ENCODE assay signal across 9 mouse cellular contexts in genomic region chr3:27573458-27573857, GRCm38 (mm10).
DNase-seq lines count a peak whose midpoint lies in the region; ATAC-seq and TF ChIP-seq lines count a peak whose summit lies in the region.
"Had no signal": no experiment of that assay in that cellular context is flagged by ENCODE, and none has a peak within 500 bp of the region (broad histone marks: within the 10 kb centered on the region; RNA-seq: fewer than 3 reads in every experiment).

No protein-coding gene starts in this region.

- no peak for TF ChIP-seq POLR2A in brain, embryonic 14.5 days (IDR thresholded peaks at IDR 0.05; ENCODE audit: borderline replicate concordance, extremely low read depth, insufficient read depth, insufficient read length, poor library complexity, severe bottlenecking)

- no peaks in the 10 kb centered on the region for H3K27me3 ChIP-seq in forebrain, postnatal 0 days (ENCODE audit: insufficient read depth, low read length)
- no peaks in the 10 kb centered on the region for H3K27me3 ChIP-seq in midbrain, embryonic 10.5 days (ENCODE audit: low read depth, poor library complexity, severe bottlenecking)
- H3K27me3 ChIP-seq: heart, embryonic 15.5 days had no signal

- DNase-seq in brain, adult 2 months (ENCODE audit: low read depth, low spot score), result peak; percentile 65
- peak; percentile 76 for DNase-seq in brain, embryonic 14.5 days (ENCODE audit: low read depth)
- peak; percentile 43 for DNase-seq in forebrain, postnatal 0 days
- DNase-seq in midbrain, embryonic 10.5 days (ENCODE audit: low spot score), result peak; percentile 37
- no peak for DNase-seq in cerebellum, postnatal 4 days (ENCODE audit: low spot score in 2 of 2)
- DNase-seq in kidney, adult 8-10 months, result no peak
- DNase-seq: liver, postnatal 0 days had no signal

- no peak overlapping the region for H3K4me2 ChIP-seq in forebrain, postnatal 0 days (ENCODE audit: low read depth)
- H3K4me2 ChIP-seq: heart, embryonic 15.5 days had no signal

- H3K4me1 ChIP-seq in forebrain, postnatal 0 days (ENCODE audit: insufficient read depth), result no peaks in the 10 kb centered on the region
- peaks cover 38% of the 10 kb centered on the region for H3K4me1 ChIP-seq in midbrain, embryonic 10.5 days

- H3K27ac ChIP-seq in forebrain, postnatal 0 days (ENCODE audit: low read depth, low read length), result no peak overlapping the region; the same call in 1 of the 2 replicates
- peak overlapping the region; percentile 81 for H3K27ac ChIP-seq in midbrain, embryonic 10.5 days (replicated peaks)
- H3K27ac ChIP-seq: heart, embryonic 15.5 days had no signal

- no peaks in the 10 kb centered on the region for H3K9me3 ChIP-seq in forebrain, postnatal 0 days (ENCODE audit: low read length)
- no peaks in the 10 kb centered on the region for H3K9me3 ChIP-seq in midbrain, embryonic 10.5 days (replicated peaks)
- H3K9me3 ChIP-seq: heart, embryonic 15.5 days had no signal

- no peak overlapping the region for H3K4me3 ChIP-seq in forebrain, postnatal 0 days (ENCODE audit: low read depth, low read length)
- no peak overlapping the region for H3K4me3 ChIP-seq in midbrain, embryonic 10.5 days
- H3K4me3 ChIP-seq: heart, embryonic 15.5 days had no signal

- WGBS in forebrain, postnatal 0 days, result 24% methylated on average over 11 of the region's 11 CpGs
- WGBS in midbrain, embryonic 10.5 days, result 50% methylated on average over 11 of the region's 11 CpGs

- peak; percentile 73 for ATAC-seq in forebrain, postnatal 0 days
- no peak for ATAC-seq in megakaryocyte, adult 5-6 weeks (ENCODE audit: poor library complexity, severe bottlenecking)
- ATAC-seq: liver, postnatal 0 days had no signal

- H3K9ac ChIP-seq in forebrain, postnatal 0 days, result 0 out of 2 replicates have a peak overlapping the region, but pooled peaks have one; percentile 3
- H3K9ac ChIP-seq: heart, embryonic 15.5 days; liver, postnatal 0 days had no signal

- TF ChIP-seq CTCF in brain, embryonic 14.5 days (IDR thresholded peaks at IDR 0.05; ENCODE audit: borderline replicate concordance, extremely low read depth, insufficient read depth, insufficient read length), result no peak
- no peak for TF ChIP-seq CTCF in forebrain, postnatal 0 days (IDR thresholded peaks at IDR 0.05; ENCODE audit: low read depth)

- H3K36me3 ChIP-seq in forebrain, postnatal 0 days (ENCODE audit: insufficient read depth), result no peaks in the 10 kb centered on the region
- H3K36me3 ChIP-seq in midbrain, embryonic 10.5 days, result no peaks in the 10 kb centered on the region
- H3K36me3 ChIP-seq: heart, embryonic 15.5 days had no signal

Comparison
In these comparisons a context has a peak if more than half of its experiments do, and no peak if none do; other contexts are left out.
1. DNase-seq: peak in brain, adult 2 months (single experiment), brain, embryonic 14.5 days (single experiment), forebrain, postnatal 0 days (single experiment) and midbrain, embryonic 10.5 days (single experiment); none in cerebellum, postnatal 4 days (0 of 2) and kidney, adult 8-10 months (0 of 2).